Mouse (Mus musculus): Measurements from ENCODE around the gene Zfp369. TPM values are rescaled to one million over a fixed set of nuclear protein-coding genes. Genes with fewer than 3 reads are reported as not detected.

Zfp369 gene
- polyA plus RNA-seq, 1 experiment: 7.7 TPM

Other genes starting within 250 kb of the Zfp369 start
- not detected in 2 replicates for gene Spata31d1c, start 245.8 kb upstream of the Zfp369 start, polyA plus RNA-seq (2012; rRNA removed)
- gene Prss47, start 226.1 kb upstream of the Zfp369 start, polyA plus RNA-seq (2012; rRNA removed): not detected in 2 replicates
- 15.3 and 24.0 TPM in 2 replicates for gene Mfsd14b, start 165.8 kb upstream of the Zfp369 start, polyA plus RNA-seq (2012; rRNA removed)
- not detected in 2 replicates for gene Olfr465-ps1, start 140.7 kb upstream of the Zfp369 start, polyA plus RNA-seq (2012; rRNA removed)
- not detected in 2 replicates for gene Olfr466, start 128.6 kb upstream of the Zfp369 start, polyA plus RNA-seq (2012; rRNA removed)
- not detected in 2 replicates for gene Nlrp4f, start 72.8 kb upstream of the Zfp369 start, polyA plus RNA-seq (2012; rRNA removed)
- gene Gm10775, start 19.3 kb upstream of the Zfp369 start, polyA plus RNA-seq (2012; rRNA removed): not detected in 2 replicates
- gene Gm10139, start 233.9 kb downstream of the Zfp369 start, polyA plus RNA-seq (2012; rRNA removed): not detected in 2 replicates

All from large intestine, adult 2 months (tissue).